16 mouse cellular contexts compared by ENCODE assay signal in genomic region chr16:57189493-57189892, GRCm38 (mm10). TPM values are rescaled to one million over a fixed set of nuclear protein-coding genes. Genes with fewer than 3 reads are reported as not detected.
DNase-seq lines count a peak whose midpoint lies in the region; ATAC-seq and TF ChIP-seq lines count a peak whose summit lies in the region.
"Had no signal": no experiment of that assay in that cellular context is flagged by ENCODE, and none has a peak within 500 bp of the region (broad histone marks: within the 10 kb centered on the region; RNA-seq: fewer than 3 reads in every experiment).

No protein-coding gene starts in this region.

- H3K36me3 ChIP-seq in liver, embryonic 12.5 days: peaks cover 47% of the 10 kb centered on the region
- peaks cover 41% of the 10 kb centered on the region for H3K36me3 ChIP-seq in forebrain, postnatal 0 days (ENCODE audit: insufficient read depth)

- H3K27ac ChIP-seq in liver, embryonic 12.5 days: 0 out of 2 replicates have a peak overlapping the region, but pooled peaks have one; percentile 8
- H3K27ac ChIP-seq in forebrain, postnatal 0 days (ENCODE audit: low read depth, low read length): no peak overlapping the region
- H3K27ac ChIP-seq: forebrain, embryonic 13.5 days; hindbrain, postnatal 0 days; liver, embryonic 15.5 days; stomach, embryonic 15.5 days had no signal

- no peak overlapping the region for H3K4me2 ChIP-seq in liver, embryonic 12.5 days
- no peak overlapping the region for H3K4me2 ChIP-seq in forebrain, postnatal 0 days (ENCODE audit: low read depth)
- H3K4me2 ChIP-seq: forebrain, embryonic 13.5 days; liver, embryonic 15.5 days; midbrain, embryonic 11.5 days; stomach, embryonic 15.5 days had no signal

- H3K9me3 ChIP-seq in liver, embryonic 12.5 days (replicated peaks): no peaks in the 10 kb centered on the region
- H3K9me3 ChIP-seq in forebrain, postnatal 0 days (ENCODE audit: low read length): no peaks in the 10 kb centered on the region
- H3K9me3 ChIP-seq: forebrain, embryonic 13.5 days; liver, embryonic 15.5 days; stomach, embryonic 15.5 days had no signal

- no peaks in the 10 kb centered on the region for H3K27me3 ChIP-seq in liver, embryonic 12.5 days (replicated peaks)
- no peaks in the 10 kb centered on the region for H3K27me3 ChIP-seq in forebrain, postnatal 0 days (ENCODE audit: insufficient read depth, low read length)
- H3K27me3 ChIP-seq: forebrain, embryonic 13.5 days; liver, embryonic 15.5 days; stomach, embryonic 15.5 days had no signal

- no peak for TF ChIP-seq CTCF in forebrain, postnatal 0 days (IDR thresholded peaks at IDR 0.05; ENCODE audit: low read depth)

- H3K4me3 ChIP-seq in liver, embryonic 12.5 days: no peak overlapping the region
- no peak overlapping the region for H3K4me3 ChIP-seq in forebrain, postnatal 0 days (ENCODE audit: low read depth, low read length)
- H3K4me3 ChIP-seq: forebrain, embryonic 13.5 days; liver, embryonic 15.5 days; stomach, embryonic 15.5 days had no signal

- H3K9ac ChIP-seq in liver, embryonic 12.5 days: no peak overlapping the region
- no peak overlapping the region for H3K9ac ChIP-seq in forebrain, postnatal 0 days
- H3K9ac ChIP-seq: forebrain, embryonic 13.5 days; liver, embryonic 15.5 days; stomach, embryonic 15.5 days had no signal

- DNase-seq in liver: no peak
- DNase-seq in MEL-GATA-1-ER (ENCODE audit: extremely low read depth, low read depth): peak; percentile 73
- DNase-seq in ovary, postnatal 14 days (ENCODE audit: low spot score): no peak
- no peak for DNase-seq in forebrain, postnatal 0 days
- DNase-seq in gastrocnemius, adult 8-10 months (ENCODE audit: low spot score in 2 of 2): no peak
- DNase-seq: adrenal gland, postnatal 14 days; gastrocnemius, postnatal 14 days; kidney, adult 9 months had no signal

- no peak for ATAC-seq in liver, embryonic 12.5 days
- ATAC-seq in common myeloid progenitor, adult 5-6 weeks (replicated peaks; ENCODE audit: low read depth, poor library complexity, severe bottlenecking): peak; percentile 98
- peak; percentile 99 for ATAC-seq in megakaryocyte progenitor cell, adult 5-6 weeks (replicated peaks; ENCODE audit: poor library complexity)
- ATAC-seq in forebrain, postnatal 0 days: no peak
- ATAC-seq: forebrain, embryonic 13.5 days; hindbrain, postnatal 0 days had no signal

- WGBS in liver, embryonic 12.5 days (ENCODE audit: insufficient replicate concordance): 36% methylated on average over 2 of the region's 2 CpGs
- WGBS in forebrain, postnatal 0 days: 88% methylated on average over 2 of the region's 2 CpGs

- H3K4me1 ChIP-seq in liver, embryonic 12.5 days: peaks cover 9% of the 10 kb centered on the region; the same call in 1 of the 2 replicates
- H3K4me1 ChIP-seq in forebrain, postnatal 0 days (ENCODE audit: insufficient read depth): no peaks in the 10 kb centered on the region
- H3K4me1 ChIP-seq: forebrain, embryonic 13.5 days; stomach, embryonic 15.5 days had no signal

RNA-seq across cellular contexts. Expression of gene Nit2, which starts 22.4 kb away (rescaled TPM):
- polyA plus RNA-seq in liver, embryonic 12.5 days (2016; fragmentation: Nextera tagmentation; extraction: Ambion mirVana): 42.5 and 42.6 TPM in 2 replicates
- total RNA-seq in common myeloid progenitor, adult 5-6 weeks (2017): 33.5 and 37.7 TPM in 2 replicates
- total RNA-seq in megakaryocyte progenitor cell, adult 5-6 weeks (2015): 35.2 and 40.7 TPM in 2 replicates
- total RNA-seq in megakaryocyte progenitor cell, adult 5-6 weeks (2017): 30.9 and 38.1 TPM in 2 replicates
- 23.7 and 28.5 TPM in 2 replicates for total RNA-seq in forebrain, postnatal 0 days (2014; rRNA removed)
- 38.8 and 41.4 TPM in 2 replicates for polyA plus RNA-seq in forebrain, postnatal 0 days (2015; fragmentation: Nextera tagmentation; extraction: Ambion mirVana)
- 10 to 100 TPM; 19.5 to 26.0 (median 22.4) TPM for total RNA-seq in gastrocnemius, adult 8-10 months (2022)

RNA-seq across cellular contexts. Expression of gene Tbc1d23, which starts 41.8 kb away (rescaled TPM):
- 7.5 and 8.2 TPM in 2 replicates for polyA plus RNA-seq in liver, embryonic 12.5 days (2016; fragmentation: Nextera tagmentation; extraction: Ambion mirVana)
- 34.9 and 73.0 TPM in 2 replicates for total RNA-seq in common myeloid progenitor, adult 5-6 weeks (2017)
- total RNA-seq in megakaryocyte progenitor cell, adult 5-6 weeks (2015): 36.9 and 40.2 TPM in 2 replicates
- total RNA-seq in megakaryocyte progenitor cell, adult 5-6 weeks (2017): 46.5 and 53.8 TPM in 2 replicates
- 75.8 and 89.1 TPM in 2 replicates for total RNA-seq in forebrain, postnatal 0 days (2014; rRNA removed)
- 29.3 and 33.5 TPM in 2 replicates for polyA plus RNA-seq in forebrain, postnatal 0 days (2015; fragmentation: Nextera tagmentation; extraction: Ambion mirVana)
- total RNA-seq in gastrocnemius, adult 8-10 months (2022): 10 to 100 TPM; 19.5 to 23.2 (median 19.7) TPM

Comparison
In these comparisons a context has a peak if more than half of its experiments do, and no peak if none do; other contexts are left out.
1. ATAC-seq: peak in common myeloid progenitor, adult 5-6 weeks (single experiment) and megakaryocyte progenitor cell, adult 5-6 weeks (single experiment); none in liver, embryonic 12.5 days (single experiment) and forebrain, postnatal 0 days (single experiment).